Mouse (Mus musculus): ENCODE data around the gene Uhrf2. TPM values are rescaled to one million over a fixed set of nuclear protein-coding genes. Genes with fewer than 3 reads are reported as not detected.
A peak's percentile ranks its signal among the peaks of the same experiment; 100 is the strongest.

Gene Uhrf2
- polyA plus RNA-seq, 1 experiment from 2014 or later: 74.6 TPM

GRCm38 (mm10) chr19:30090163-30090562, 59.9 kb downstream of the Uhrf2 start:
- Histone ChIP-seq H3K4me3 (no peak overlapping the region), H3K9me3 (no peaks in the 10 kb centered on the region), H3K36me3 (peaks cover 66% of the 10 kb centered on the region), H3K4me2 (replicated peaks) (no peak overlapping the region), H3K27me3 (replicated peaks) (no peaks in the 10 kb centered on the region), H3K4me1 (no peaks in the 10 kb centered on the region), H3K27ac (no peak overlapping the region), H3K9ac (no peak overlapping the region)
- ATAC-seq (ENCODE audit: low FRiP score, low read depth): peak; percentile 50; the same call in 1 of the 2 replicates
- 47% methylated on average over 6 of the region's 6 CpGs for WGBS

DNA sequence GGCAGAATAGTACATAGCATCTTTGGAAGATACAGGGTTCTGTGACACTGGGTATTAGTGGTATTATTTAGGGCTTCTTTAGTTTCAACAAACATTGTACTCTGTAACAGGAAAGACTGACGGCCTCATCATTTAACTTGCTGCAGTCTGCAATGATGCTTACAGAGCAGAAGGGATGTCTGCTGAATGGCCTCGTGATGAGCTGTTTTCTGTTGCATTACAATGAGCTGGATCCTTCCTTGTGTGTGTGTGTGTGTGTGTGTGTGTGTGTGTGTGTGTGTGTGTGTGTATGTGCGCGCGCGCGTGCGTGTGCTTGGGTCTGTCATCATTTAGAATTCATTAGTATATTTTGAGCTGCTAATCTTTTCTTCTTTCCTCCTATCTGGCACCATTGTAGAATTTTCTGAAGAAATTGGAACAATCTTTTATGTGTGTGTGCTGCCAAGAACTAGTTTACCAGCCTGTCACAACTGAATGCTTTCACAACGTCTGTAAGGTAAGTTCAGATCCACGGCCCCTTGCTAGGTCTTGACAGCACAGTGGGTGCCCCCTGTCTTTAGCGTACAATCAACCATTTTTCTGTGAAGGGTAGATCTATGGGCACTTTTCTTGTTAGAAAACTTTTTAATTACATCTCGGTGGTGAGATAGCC, 61.5 kb downstream of the Uhrf2 start:
- H3K27ac ChIP-seq: no peak overlapping the region

GRCm38 (mm10) chr19:30096186-30096585, 65.9 kb downstream of the Uhrf2 start:
- H3K4me2 ChIP-seq (replicated peaks): no peak overlapping the region
- 51% methylated on average over 3 of the region's 3 CpGs for WGBS
- H3K36me3 ChIP-seq: peaks cover 83% of the 10 kb centered on the region
- H3K4me1 ChIP-seq: 0 out of 2 replicates have a peak, but pooled peaks cover 4% of the 10 kb centered on the region
- H3K9me3 ChIP-seq: 0 out of 2 replicates have a peak, but pooled peaks cover 6% of the 10 kb centered on the region
- H3K9ac ChIP-seq: no peak overlapping the region
- no peak overlapping the region for H3K4me3 ChIP-seq
- H3K27me3 ChIP-seq (replicated peaks): no peaks in the 10 kb centered on the region
- ATAC-seq (ENCODE audit: low FRiP score, low read depth): peak; percentile 67; the same call in 1 of the 2 replicates
- no peak overlapping the region for H3K27ac ChIP-seq

More for the DNA sequence above, 61.5 kb downstream of the Uhrf2 start:
- Histone ChIP-seq H3K9ac (no peak overlapping the region), H3K9me3 (no peaks in the 10 kb centered on the region), H3K27me3 (replicated peaks) (no peaks in the 10 kb centered on the region), H3K36me3 (peaks cover 71% of the 10 kb centered on the region), H3K4me1 (0 out of 2 replicates have a peak, but pooled peaks cover 4% of the 10 kb centered on the region), H3K4me3 (no peak overlapping the region), H3K4me2 (replicated peaks) (no peak overlapping the region)
- 84% methylated on average over 12 of the region's 12 CpGs for WGBS
- ATAC-seq (ENCODE audit: low FRiP score, low read depth): no peak

DNA sequence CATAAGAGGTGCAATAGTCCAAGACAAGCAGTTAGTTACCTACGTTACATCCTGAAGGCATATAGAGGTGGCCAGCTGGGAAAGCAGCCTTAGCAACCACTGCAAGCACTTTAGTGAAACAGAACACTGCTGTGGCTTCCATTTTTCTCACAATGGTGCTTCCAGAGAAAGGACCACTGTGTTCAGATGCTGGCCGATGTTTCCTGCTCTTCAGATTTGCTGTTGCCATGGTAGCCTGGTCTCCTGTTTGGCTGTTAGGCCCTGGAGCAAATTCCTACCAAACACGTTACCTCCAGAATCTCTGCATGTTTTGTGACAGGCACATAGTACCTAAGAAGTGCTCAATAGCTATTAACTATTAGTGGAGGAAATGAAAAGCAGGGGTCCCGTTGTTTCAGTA, 66.7 kb downstream of the Uhrf2 start:
- Histone ChIP-seq H3K4me1 (0 out of 2 replicates have a peak, but pooled peaks cover 4% of the 10 kb centered on the region), H3K36me3 (peaks cover 74% of the 10 kb centered on the region), H3K27me3 (replicated peaks) (no peaks in the 10 kb centered on the region), H3K27ac (no peak overlapping the region), H3K4me2 (replicated peaks) (no peak overlapping the region), H3K9me3 (0 out of 2 replicates have a peak, but pooled peaks cover 6% of the 10 kb centered on the region), H3K4me3 (no peak overlapping the region), H3K9ac (no peak overlapping the region)
- ATAC-seq (ENCODE audit: low FRiP score, low read depth): no peak
- 84% methylated on average over 4 of the region's 4 CpGs for WGBS

DNA sequence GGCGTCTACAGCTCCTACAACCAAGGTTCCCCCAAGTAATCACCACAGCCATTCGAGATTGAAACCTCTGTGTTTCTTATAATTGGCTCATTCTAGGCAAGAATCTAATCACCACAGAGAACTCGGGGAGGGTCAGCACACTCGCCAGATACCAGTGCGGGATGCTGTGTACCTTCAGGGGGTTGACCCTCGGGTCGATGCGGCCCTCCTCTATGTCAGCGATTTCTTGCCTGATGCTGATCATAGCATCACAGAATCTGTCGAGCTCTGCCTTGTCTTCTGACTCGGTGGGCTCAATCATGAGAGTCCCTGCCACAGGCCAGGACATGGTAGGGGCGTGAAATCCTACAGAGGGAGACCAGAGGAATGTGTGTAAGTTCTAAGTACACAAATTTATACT, 70.3 kb downstream of the Uhrf2 start:
- Histone ChIP-seq H3K9me3 (0 out of 2 replicates have a peak, but pooled peaks cover 6% of the 10 kb centered on the region), H3K4me2 (replicated peaks) (no peak overlapping the region), H3K4me1 (0 out of 2 replicates have a peak, but pooled peaks cover 4% of the 10 kb centered on the region), H3K27ac (no peak overlapping the region), H3K4me3 (no peak overlapping the region), H3K9ac (no peak overlapping the region), H3K27me3 (replicated peaks) (no peaks in the 10 kb centered on the region), H3K36me3 (peaks cover 50% of the 10 kb centered on the region)
- 96% methylated on average over 12 of the region's 12 CpGs for WGBS
- ATAC-seq (ENCODE audit: low FRiP score, low read depth): no peak

- peaks cover 32% of the 10 kb centered on the region for H3K36me3 ChIP-seq
- WGBS: 93% methylated on average over 6 of the region's 6 CpGs
- H3K9me3 ChIP-seq: 0 out of 2 replicates have a peak, but pooled peaks cover 6% of the 10 kb centered on the region
Observed at GRCm38 (mm10) chr19:30102620-30103019, 72.3 kb downstream of the Uhrf2 start.

DNA sequence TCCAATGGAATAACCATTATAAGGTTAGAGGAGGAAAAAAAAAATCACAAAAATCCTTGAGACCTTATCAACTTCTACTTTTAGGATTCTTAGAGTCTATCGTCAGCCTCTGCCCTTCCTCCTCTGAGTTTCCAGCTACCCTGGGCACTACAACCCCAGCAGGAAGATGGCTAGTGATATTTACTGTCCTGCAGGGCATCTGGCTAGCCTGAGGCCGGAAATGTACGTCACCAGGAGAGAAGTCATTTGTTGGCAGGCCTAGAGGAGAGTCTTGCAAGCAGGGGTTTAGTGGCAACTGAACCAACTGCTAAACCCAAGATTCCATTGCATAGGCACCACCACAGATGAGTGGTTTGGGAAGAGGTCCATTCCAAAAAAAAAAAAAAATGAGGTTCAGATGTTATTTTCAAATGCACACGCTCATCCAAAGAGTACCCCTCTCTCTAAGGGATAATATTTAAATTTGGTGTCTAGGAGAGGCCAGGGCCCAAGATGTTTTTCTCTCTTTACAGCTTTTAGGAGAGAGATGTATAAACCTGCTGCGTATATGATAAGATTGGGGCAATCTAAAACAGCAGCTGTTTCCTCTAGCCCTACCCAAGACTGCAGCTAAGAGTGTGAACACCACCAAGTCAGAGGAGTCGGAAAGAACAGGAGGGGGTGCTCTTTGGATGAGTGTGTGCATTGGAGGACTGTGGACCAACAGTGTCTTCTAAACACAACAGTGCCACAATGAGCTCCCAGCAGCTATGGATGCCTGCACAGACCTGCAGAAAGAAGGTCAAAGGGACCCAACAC, 74.9 kb downstream of the Uhrf2 start:
- no peak overlapping the region for H3K4me3 ChIP-seq
- no peak overlapping the region for H3K4me2 ChIP-seq (replicated peaks)
- WGBS: 89% methylated on average over 6 of the region's 6 CpGs
- H3K9me3 ChIP-seq: no peaks in the 10 kb centered on the region
- H3K36me3 ChIP-seq: peaks cover 7% of the 10 kb centered on the region; the same call in 1 of the 2 replicates
- no peaks in the 10 kb centered on the region for H3K4me1 ChIP-seq
- no peak for ATAC-seq (ENCODE audit: low FRiP score, low read depth)
- H3K27ac ChIP-seq: no peak overlapping the region
- no peaks in the 10 kb centered on the region for H3K27me3 ChIP-seq (replicated peaks)
- H3K9ac ChIP-seq: no peak overlapping the region

More at GRCm38 (mm10) chr19:30102620-30103019, 72.3 kb downstream of the Uhrf2 start:
- no peak overlapping the region for H3K27ac ChIP-seq
- H3K4me2 ChIP-seq (replicated peaks): no peak overlapping the region
- H3K4me3 ChIP-seq: no peak overlapping the region
- H3K4me1 ChIP-seq: no peaks in the 10 kb centered on the region
- no peak for ATAC-seq (ENCODE audit: low FRiP score, low read depth)
- no peak overlapping the region for H3K9ac ChIP-seq
- H3K27me3 ChIP-seq (replicated peaks): no peaks in the 10 kb centered on the region

- no peak overlapping the region for H3K4me3 ChIP-seq
- no peaks in the 10 kb centered on the region for H3K4me1 ChIP-seq
- no peaks in the 10 kb centered on the region for H3K27me3 ChIP-seq (replicated peaks)
- WGBS: 67% methylated on average over 10 of the region's 10 CpGs
- no peak overlapping the region for H3K4me2 ChIP-seq (replicated peaks)
- H3K9ac ChIP-seq: no peak overlapping the region
- no peak for ATAC-seq (ENCODE audit: low FRiP score, low read depth)
- H3K36me3 ChIP-seq: peaks cover under 1% of the 10 kb centered on the region; the same call in 1 of the 2 replicates
- no peak overlapping the region for H3K27ac ChIP-seq
- no peaks in the 10 kb centered on the region for H3K9me3 ChIP-seq
Observed at GRCm38 (mm10) chr19:30107221-30107845, 77.0 kb downstream of the Uhrf2 start.

- Histone ChIP-seq H3K9ac (no peak overlapping the region), H3K4me2 (replicated peaks) (no peak overlapping the region), H3K27ac (no peak overlapping the region), H3K36me3 (no peaks in the 10 kb centered on the region), H3K4me3 (no peak overlapping the region), H3K9me3 (no peaks in the 10 kb centered on the region), H3K27me3 (replicated peaks) (no peaks in the 10 kb centered on the region), H3K4me1 (no peaks in the 10 kb centered on the region)
- ATAC-seq (ENCODE audit: low FRiP score, low read depth): no peak
Observed at GRCm38 (mm10) chr19:30108616-30109015, 78.3 kb downstream of the Uhrf2 start.

- Histone ChIP-seq H3K27me3 (replicated peaks) (no peaks in the 10 kb centered on the region), H3K4me3 (no peak overlapping the region), H3K9me3 (no peaks in the 10 kb centered on the region), H3K4me2 (replicated peaks) (no peak overlapping the region), H3K9ac (no peak overlapping the region), H3K36me3 (no peaks in the 10 kb centered on the region), H3K27ac (no peak overlapping the region), H3K4me1 (no peaks in the 10 kb centered on the region)
- no peak for ATAC-seq (ENCODE audit: low FRiP score, low read depth)
- 74% methylated on average over 6 of the region's 6 CpGs for WGBS
Observed at GRCm38 (mm10) chr19:30109122-30109521, 78.8 kb downstream of the Uhrf2 start.

DNA sequence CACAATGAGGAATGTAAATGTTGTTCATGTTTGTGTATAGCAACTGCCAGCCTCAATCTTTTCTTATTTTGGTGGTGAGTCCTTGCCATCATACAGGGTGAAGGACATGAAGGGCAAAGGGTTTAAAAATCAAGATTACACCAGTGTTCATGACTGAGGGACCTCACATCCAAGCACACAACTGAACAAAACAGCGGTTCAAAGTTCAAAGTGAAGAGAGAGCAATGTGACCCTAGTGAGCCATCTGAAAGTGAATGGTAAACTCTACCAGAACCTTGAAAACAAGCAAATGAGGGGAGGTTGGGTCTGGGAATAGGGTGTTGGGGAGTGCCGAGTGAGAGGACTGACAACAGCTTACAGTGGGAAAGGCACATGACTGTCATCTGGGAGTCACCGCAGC, 81.1 kb downstream of the Uhrf2 start:
- H3K27me3 ChIP-seq (replicated peaks): no peaks in the 10 kb centered on the region
- H3K9me3 ChIP-seq: no peaks in the 10 kb centered on the region
- H3K4me1 ChIP-seq: no peaks in the 10 kb centered on the region
- no peak overlapping the region for H3K27ac ChIP-seq
- no peak overlapping the region for H3K4me2 ChIP-seq (replicated peaks)
- WGBS: 93% methylated on average over 3 of the region's 3 CpGs
- no peak overlapping the region for H3K4me3 ChIP-seq
- no peak overlapping the region for H3K9ac ChIP-seq
- no peak for ATAC-seq (ENCODE audit: low FRiP score, low read depth)
- H3K36me3 ChIP-seq: no peaks in the 10 kb centered on the region
